Mouse (Mus musculus) brain, embryonic 14.5 days (tissue): ENCODE data around the gene Cyp2t4.

Experiments
- CTCF ChIP-seq: fragments of 200-500 bp; IDR thresholded peaks from 2 replicates; pipeline ENCODE4 v1.5.1; 2012; ENCODE audit warnings: inconsistent platforms, mild to moderate bottlenecking, moderate library complexity, borderline replicate concordance; ENCODE audit not compliant: insufficient read depth, insufficient read length; ENCODE audit errors: extremely low read depth
- POLR2A ChIP-seq: fragments of 200-500 bp; IDR thresholded peaks from 2 replicates; pipeline ENCODE4 v1.6.1; 2012; ENCODE audit warnings: mild to moderate bottlenecking, inconsistent platforms, borderline replicate concordance; ENCODE audit not compliant: poor library complexity, insufficient read depth, insufficient read length, severe bottlenecking; ENCODE audit errors: extremely low read depth

DNA sequence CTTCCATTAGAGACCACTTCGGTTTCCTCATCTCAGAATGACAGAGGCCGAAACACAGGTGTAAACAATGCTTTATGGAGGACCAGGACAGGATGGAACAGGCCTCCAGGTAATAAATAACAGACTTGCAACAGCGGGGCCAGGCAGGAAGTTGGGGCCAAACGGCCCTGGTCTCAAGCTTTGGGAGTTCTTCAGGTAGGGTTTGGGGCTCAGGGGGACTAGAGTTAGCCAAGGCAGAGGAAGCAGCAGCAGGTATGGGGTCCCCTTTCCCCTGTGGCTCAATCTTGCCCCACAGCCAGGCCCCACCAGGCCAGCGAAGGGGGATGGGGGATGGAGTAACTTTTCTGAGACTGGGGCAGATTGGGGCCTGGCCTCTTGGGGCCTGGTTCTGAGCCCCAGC lies 14.9 kb downstream of the Cyp2t4 start:
- TF ChIP-seq CTCF (no peak), POLR2A (no peak)
